Mouse (Mus musculus) bone marrow macrophage, adult 2 months (primary cell): Measurements from ENCODE around the gene Prkca. TPM values are rescaled to one million over a fixed set of nuclear protein-coding genes. Genes with fewer than 3 reads are reported as not detected.

Experiments
- H3K27ac ChIP-seq: 2 replicates; pipeline ENCODE4 v1.5.1; 2012; ENCODE audit warnings: low read depth, low read length; ENCODE audit not compliant: insufficient read depth
- H3K4me1 ChIP-seq: 2 replicates; pipeline ENCODE4 v1.6.1; 2012; ENCODE audit warnings: low read length; ENCODE audit not compliant: control insufficient read depth, insufficient read depth
- H3K4me3 ChIP-seq: 2 replicates; pipeline ENCODE4 v1.5.1; 2012; ENCODE audit warnings: mild to moderate bottlenecking, low read length, moderate library complexity; ENCODE audit not compliant: insufficient read depth
- CTCF ChIP-seq: IDR thresholded peaks from 2 replicates; pipeline ENCODE4 v1.5.1; 2012; ENCODE audit warnings: low read depth, mild to moderate bottlenecking, low read length, moderate library complexity
- POLR2A ChIP-seq: IDR thresholded peaks from 2 replicates; pipeline ENCODE4 v1.6.1; 2012; ENCODE audit warnings: mild to moderate bottlenecking, low read depth, low read length, borderline replicate concordance
- polyA plus RNA-seq: library from polyadenylated mRNA; stranded (reverse); fragments of >200 nt; gene quantifications from 2 replicates; pipeline ENCODE4 v1.2.4, GENCODE M21; 2012; ENCODE audit not compliant: missing spikeins, insufficient read depth, insufficient read length

The Prkca gene
- polyA plus RNA-seq, 1 experiment, result 1.0 TPM

DNA sequence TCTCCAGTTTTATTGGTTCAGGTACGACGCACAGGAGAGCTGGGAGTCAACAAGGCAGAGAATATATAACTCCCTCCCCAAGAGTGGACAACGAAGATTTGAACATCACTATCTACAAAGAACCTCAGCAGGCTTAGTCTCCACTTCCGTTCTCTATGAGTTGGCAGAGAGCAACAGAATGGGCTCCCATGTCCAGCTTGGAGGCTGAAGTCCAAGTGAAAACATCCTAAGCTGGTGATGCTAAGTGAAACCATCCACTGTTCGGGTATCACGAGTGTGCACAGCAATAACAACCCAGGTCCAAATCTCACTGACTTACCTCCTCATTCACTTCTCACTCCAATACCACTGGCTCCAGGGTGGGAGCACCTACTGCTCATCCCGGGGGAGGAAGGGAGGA is 276.6 kb downstream of the Prkca start:
- no peak overlapping the region for H3K4me3 ChIP-seq
- TF ChIP-seq POLR2A (no peak), CTCF (no peak)
- H3K27ac ChIP-seq, result no peak overlapping the region
- no peaks in the 10 kb centered on the region for H3K4me1 ChIP-seq

DNA sequence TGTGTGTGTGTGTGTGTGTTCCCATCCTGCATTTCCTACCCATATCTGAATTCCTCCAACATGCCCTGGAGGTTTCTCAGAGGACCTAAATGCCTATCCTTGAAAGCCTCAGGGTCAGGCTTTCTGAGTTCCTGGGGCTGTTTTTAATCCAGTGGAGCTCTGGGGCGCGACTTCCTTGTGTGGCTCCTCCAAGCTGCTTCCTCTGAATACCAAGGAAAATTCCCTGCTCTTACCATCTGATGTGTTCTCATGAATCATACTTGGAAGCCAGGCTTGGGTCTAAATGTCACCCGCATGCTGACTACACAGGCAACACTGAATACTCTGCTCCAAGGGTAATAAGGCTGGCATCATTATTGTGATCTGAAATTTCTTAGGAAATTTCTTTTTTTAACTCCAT is 279.3 kb downstream of the Prkca start:
- H3K27ac ChIP-seq, result no peak overlapping the region
- no peaks in the 10 kb centered on the region for H3K4me1 ChIP-seq
- no peak for TF ChIP-seq POLR2A
- TF ChIP-seq CTCF, result no peak
- H3K4me3 ChIP-seq, result no peak overlapping the region

DNA sequence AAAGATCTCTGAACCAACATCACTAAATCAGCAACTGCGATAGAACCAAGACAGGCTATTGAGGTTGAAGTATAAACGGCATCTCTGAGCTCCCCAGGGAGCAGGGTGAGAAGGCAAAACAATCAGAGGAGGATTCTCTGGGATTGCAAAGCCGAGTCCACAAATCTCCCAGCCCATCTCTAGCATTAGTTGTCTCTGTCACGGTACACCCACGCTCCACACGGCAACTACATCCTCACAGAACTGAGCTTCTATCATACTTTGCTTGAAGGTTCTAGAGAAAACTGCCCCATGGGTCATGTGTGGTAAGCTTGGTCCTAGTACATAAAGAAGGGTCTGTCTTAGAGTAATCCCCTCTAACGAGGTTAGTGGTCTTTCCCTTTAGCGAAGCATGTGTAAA is 280.6 kb downstream of the Prkca start:
- TF ChIP-seq CTCF, result no peak
- TF ChIP-seq POLR2A, result no peak
- Histone ChIP-seq H3K27ac (no peak overlapping the region), H3K4me3 (no peak overlapping the region), H3K4me1 (no peaks in the 10 kb centered on the region)

DNA sequence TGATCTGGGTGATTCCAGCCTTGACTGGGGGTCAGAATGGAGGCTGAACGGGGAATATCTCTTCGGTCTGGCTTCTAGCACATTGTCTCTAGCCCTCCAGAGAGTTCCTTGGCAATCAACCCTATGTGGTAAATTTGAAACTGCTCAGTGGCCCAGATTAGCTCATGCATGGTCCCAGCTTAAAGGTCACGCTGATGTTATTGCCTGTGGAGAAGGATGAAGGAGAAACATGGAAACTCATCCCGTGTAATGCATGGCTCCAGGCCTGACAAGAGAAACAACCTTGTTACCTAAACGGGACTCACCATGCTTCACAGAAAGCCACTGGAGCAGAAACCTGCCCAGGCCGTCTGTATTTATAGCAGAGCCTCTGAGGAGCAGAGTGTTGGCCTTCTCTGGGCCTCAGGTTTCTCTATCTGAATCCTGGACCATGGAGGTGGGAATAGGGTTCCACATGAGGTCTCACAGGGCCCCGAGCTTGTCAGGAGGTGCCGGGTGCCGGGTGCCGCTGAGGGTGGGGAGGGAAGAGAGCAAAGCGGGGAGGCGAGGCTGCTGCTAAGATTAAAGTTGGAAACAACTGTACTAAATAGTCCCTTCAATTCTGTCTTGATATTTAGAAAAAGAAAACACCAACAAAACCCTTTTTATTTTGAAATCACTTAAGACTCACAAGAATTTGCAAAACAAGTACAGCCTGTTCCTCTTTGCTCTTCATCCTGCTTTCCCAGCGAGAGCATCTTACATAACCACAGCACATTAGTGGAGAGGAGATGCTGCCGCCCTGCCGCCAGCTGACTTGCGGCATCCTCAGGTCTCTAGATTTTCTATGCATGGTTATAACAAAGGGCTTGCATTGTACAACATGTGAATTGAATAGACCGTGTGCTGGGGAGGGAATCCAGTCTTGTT is 281.9 kb downstream of the Prkca start:
- Histone ChIP-seq H3K27ac (no peak overlapping the region), H3K4me3 (no peak overlapping the region), H3K4me1 (no peaks in the 10 kb centered on the region)
- TF ChIP-seq CTCF (no peak), POLR2A (no peak)

DNA sequence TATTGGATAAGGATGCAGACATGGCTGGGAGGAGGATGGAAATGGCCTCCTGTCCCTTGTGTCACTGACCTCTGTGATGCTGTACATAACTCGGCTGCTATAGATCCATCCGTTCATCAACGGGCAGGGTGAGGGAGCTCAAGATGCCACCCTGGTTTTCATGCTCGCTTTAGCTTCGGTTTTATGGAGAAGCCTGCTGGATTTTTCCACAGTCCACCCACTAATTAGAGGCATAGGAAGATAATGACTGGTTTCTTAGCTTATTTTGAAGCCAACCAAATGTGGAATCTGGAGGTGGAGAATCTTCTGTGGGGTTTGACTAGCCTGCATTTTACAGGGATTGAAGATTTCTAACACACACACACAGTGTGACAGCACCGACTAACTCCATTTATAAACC is 286.6 kb downstream of the Prkca start:
- Histone ChIP-seq H3K27ac (no peak overlapping the region), H3K4me3 (no peak overlapping the region), H3K4me1 (no peaks in the 10 kb centered on the region)
- TF ChIP-seq POLR2A (no peak), CTCF (no peak)

DNA sequence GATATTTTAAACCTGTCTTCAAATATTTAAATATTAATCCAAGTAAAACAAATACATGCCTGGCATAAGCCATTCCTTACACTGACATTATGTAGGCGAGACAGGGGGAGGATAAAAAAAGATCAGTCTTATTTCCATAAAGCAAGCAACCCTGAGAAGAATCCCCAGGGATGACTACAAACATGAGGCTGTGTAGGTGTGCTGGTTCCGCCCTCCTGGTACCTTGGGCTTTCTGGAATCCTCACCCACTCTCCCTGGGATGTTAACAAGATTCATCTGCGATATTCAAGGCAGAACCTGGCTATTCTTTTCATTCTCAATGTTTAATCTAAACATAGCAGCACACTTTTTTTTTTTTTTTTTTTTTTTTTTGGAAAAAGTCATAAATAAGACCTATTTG is 289.1 kb downstream of the Prkca start:
- TF ChIP-seq POLR2A (no peak), CTCF (no peak)
- Histone ChIP-seq H3K4me3 (no peak overlapping the region), H3K27ac (no peak overlapping the region), H3K4me1 (no peaks in the 10 kb centered on the region)

DNA sequence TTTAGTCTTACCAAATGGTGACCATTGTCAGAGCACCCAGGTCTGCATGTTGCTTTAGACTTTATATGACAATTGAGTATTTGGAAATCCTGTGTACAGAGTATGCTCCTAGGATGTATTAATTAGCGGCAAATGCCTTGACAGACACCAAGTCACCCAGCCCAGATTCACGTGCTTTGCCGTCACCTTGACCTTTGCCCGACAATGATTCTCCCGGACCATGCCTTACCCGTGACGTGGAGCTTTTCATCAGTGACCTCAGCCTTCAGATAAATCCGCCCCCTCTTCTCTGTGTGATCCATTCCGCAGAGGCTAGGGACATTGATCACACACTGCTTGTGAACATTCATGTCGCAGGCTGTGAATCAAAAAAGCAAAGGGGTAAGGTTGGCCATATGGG is 290.0 kb downstream of the Prkca start:
- Histone ChIP-seq H3K27ac (no peak overlapping the region), H3K4me1 (no peaks in the 10 kb centered on the region), H3K4me3 (no peak overlapping the region)
- TF ChIP-seq POLR2A, result no peak
- TF ChIP-seq CTCF, result no peak

DNA sequence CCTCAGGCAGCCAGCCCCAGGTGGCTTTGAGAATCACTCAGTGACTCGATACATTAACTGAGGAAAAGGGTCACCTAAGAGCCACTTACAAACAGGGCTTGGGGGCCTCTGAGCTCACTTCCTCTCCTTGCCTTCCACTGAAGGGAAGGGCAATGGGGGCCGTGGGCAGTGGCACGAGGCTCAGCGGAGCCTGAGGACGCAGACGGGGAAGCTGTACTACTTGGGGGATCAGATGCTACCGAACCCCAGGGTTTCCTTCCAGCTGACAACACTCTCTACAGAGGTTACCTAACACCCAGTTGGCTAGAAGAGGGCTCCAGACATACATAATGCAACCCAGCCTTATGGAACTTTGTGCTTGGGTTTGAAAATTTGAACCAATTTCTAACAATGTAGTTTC is 302.1 kb downstream of the Prkca start:
- H3K4me3 ChIP-seq, result no peak overlapping the region
- TF ChIP-seq CTCF (no peak), POLR2A (no peak)
- no peaks in the 10 kb centered on the region for H3K4me1 ChIP-seq
- H3K27ac ChIP-seq, result no peak overlapping the region

DNA sequence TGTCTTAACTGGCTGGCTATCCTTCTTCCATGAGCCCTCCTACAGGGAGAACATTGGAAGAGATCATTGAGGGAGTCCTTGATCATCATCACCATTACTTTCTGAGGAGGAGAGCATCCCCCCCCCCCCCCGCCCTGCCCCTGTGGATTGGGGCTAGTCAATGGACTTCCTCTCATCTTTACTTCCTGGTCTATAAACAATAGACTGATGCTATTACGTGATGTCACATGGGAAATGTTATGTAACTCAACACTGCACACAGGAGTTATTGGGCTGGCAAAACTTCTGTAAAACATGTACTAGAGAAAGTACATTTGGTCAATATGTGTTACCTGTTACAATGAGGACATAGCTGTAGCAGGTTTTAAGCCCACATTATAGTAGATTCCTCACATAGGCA is 302.9 kb downstream of the Prkca start:
- Histone ChIP-seq H3K27ac (no peak overlapping the region), H3K4me3 (no peak overlapping the region), H3K4me1 (no peaks in the 10 kb centered on the region)
- TF ChIP-seq CTCF, result no peak
- no peak for TF ChIP-seq POLR2A

DNA sequence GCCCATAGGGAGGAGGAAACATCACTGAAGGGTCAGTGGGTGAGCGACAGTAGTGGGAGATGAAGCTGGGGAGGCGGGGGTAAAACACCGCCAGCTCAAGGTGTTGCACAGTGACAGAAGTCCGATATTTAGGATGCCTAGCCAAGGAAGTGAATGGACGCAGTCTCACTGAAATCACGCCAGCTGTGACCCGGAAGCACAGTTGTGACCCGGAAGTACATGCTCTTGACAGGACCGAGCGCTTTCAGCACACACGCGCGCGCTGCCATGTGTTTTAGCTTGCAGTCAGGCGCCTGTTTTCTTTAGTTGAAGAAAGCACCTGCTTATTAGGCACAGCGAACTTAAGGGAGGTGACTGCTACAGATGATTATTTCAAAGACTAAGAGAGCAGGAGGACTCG is 304.0 kb downstream of the Prkca start:
- Histone ChIP-seq H3K4me1 (no peaks in the 10 kb centered on the region), H3K27ac (no peak overlapping the region), H3K4me3 (no peak overlapping the region)
- no peak for TF ChIP-seq POLR2A
- no peak for TF ChIP-seq CTCF

DNA sequence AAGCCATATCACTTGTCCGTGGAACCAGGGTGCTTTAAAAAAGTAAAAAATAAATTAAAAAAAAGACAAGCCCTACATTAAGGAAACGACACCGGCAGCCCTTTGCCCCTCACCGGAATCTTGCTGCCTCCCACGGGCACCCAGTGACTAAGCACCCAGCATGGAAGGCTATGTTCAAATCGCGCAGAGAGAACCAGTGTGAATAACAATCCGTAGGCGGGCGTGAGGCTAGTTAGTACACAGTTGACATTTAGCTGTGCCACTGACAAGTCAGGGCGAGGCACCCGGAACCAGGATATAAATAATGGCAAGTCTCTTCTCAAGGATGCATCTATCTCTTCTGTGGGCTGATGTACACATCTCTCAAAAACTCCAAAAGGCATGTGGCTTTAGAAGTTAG is 304.7 kb downstream of the Prkca start:
- H3K4me1 ChIP-seq, result no peaks in the 10 kb centered on the region
- TF ChIP-seq CTCF (no peak), POLR2A (no peak)
- H3K4me3 ChIP-seq, result no peak overlapping the region
- no peak overlapping the region for H3K27ac ChIP-seq
